Mouse (Mus musculus): Measurements from ENCODE around the gene Ksr1. TPM values are rescaled to one million over a fixed set of nuclear protein-coding genes. Genes with fewer than 3 reads are reported as not detected.

Gene Ksr1
- polyA plus RNA-seq (2012; rRNA removed) = 14.5 and 25.0 TPM in 2 replicates

- peak; percentile 87 for TF ChIP-seq POLR2A (IDR thresholded peaks at IDR 0.05; ENCODE audit: low read depth, low read length)
- no peak for TF ChIP-seq CTCF (IDR thresholded peaks at IDR 0.05; ENCODE audit: extremely low read depth, insufficient read depth, insufficient read length, insufficient replicate concordance)
- 2% methylated on average over 42 of the region's 42 CpGs for WGBS
- peak within 1 kb of the TSS; percentile 72 for H3K4me3 ChIP-seq (ENCODE audit: extremely low read depth, insufficient read depth, insufficient read length)
- peak within 1 kb of the TSS; percentile 73 for H3K27ac ChIP-seq (ENCODE audit: insufficient read depth, low read length)
- H3K27me3 ChIP-seq (ENCODE audit: control insufficient read depth, insufficient read depth, low read length) = no peaks in the 10 kb centered on the region
- peak; percentile 73 to 94 for DNase-seq (ENCODE audit: low read depth in 1 of 2, low spot score in 2 of 2)
- H3K36me3 ChIP-seq (ENCODE audit: control insufficient read depth, insufficient read depth, low read length) = no peaks in the 10 kb centered on the region
- peaks cover 9% of the 10 kb centered on the region; the same call in 1 of the 2 replicates for H3K4me1 ChIP-seq (ENCODE audit: control insufficient read depth, insufficient read depth, insufficient read length)
Observed at GRCm38 (mm10) chr11:79146331-79146767, at the start of gene Ksr1. Gene Ksr1 (minus strand): TSS chr11:79146407.

GRCm38 (mm10) chr11:79192176-79192575 lies 46.0 kb upstream of the Ksr1 start:
- H3K36me3 ChIP-seq (ENCODE audit: control insufficient read depth, insufficient read depth, low read length) = no peaks in the 10 kb centered on the region
- TF ChIP-seq POLR2A (IDR thresholded peaks at IDR 0.05; ENCODE audit: low read depth, low read length) (no peak), CTCF (IDR thresholded peaks at IDR 0.05; ENCODE audit: extremely low read depth, insufficient read depth, insufficient read length, insufficient replicate concordance) (peak; percentile 33; the same call in 1 of the 2 replicates)
- DNase-seq (ENCODE audit: low read depth in 1 of 2, low spot score in 2 of 2) = peak; percentile 31 to 32
- WGBS = 95% methylated on average over 1 of the region's 1 CpGs
- no peak overlapping the region for H3K4me3 ChIP-seq (ENCODE audit: extremely low read depth, insufficient read depth, insufficient read length)
- H3K27me3 ChIP-seq (ENCODE audit: control insufficient read depth, insufficient read depth, low read length) = no peaks in the 10 kb centered on the region
- H3K4me1 ChIP-seq (ENCODE audit: control insufficient read depth, insufficient read depth, insufficient read length) = peaks cover 5% of the 10 kb centered on the region; the same call in 1 of the 2 replicates
- no peak overlapping the region for H3K27ac ChIP-seq (ENCODE audit: insufficient read depth, low read length)

- WGBS = 92% methylated on average over 4 of the region's 4 CpGs
- DNase-seq (ENCODE audit: low read depth in 1 of 2, low spot score in 2 of 2) = no peak
- Histone ChIP-seq H3K4me3 (ENCODE audit: extremely low read depth, insufficient read depth, insufficient read length) (no peak overlapping the region), H3K36me3 (ENCODE audit: control insufficient read depth, insufficient read depth, low read length) (no peaks in the 10 kb centered on the region), H3K4me1 (ENCODE audit: control insufficient read depth, insufficient read depth, insufficient read length) (no peaks in the 10 kb centered on the region), H3K27ac (ENCODE audit: insufficient read depth, low read length) (no peak overlapping the region), H3K27me3 (ENCODE audit: control insufficient read depth, insufficient read depth, low read length) (no peaks in the 10 kb centered on the region)
- TF ChIP-seq POLR2A (IDR thresholded peaks at IDR 0.05; ENCODE audit: low read depth, low read length) (no peak), CTCF (IDR thresholded peaks at IDR 0.05; ENCODE audit: extremely low read depth, insufficient read depth, insufficient read length, insufficient replicate concordance) (no peak)
Observed at GRCm38 (mm10) chr11:79191214-79191613, 45.0 kb upstream of the Ksr1 start.

GRCm38 (mm10) chr11:79190257-79190656 lies 44.0 kb upstream of the Ksr1 start:
- H3K4me1 ChIP-seq (ENCODE audit: control insufficient read depth, insufficient read depth, insufficient read length) = no peaks in the 10 kb centered on the region
- TF ChIP-seq POLR2A (IDR thresholded peaks at IDR 0.05; ENCODE audit: low read depth, low read length) (no peak), CTCF (IDR thresholded peaks at IDR 0.05; ENCODE audit: extremely low read depth, insufficient read depth, insufficient read length, insufficient replicate concordance) (no peak)
- no peaks in the 10 kb centered on the region for H3K27me3 ChIP-seq (ENCODE audit: control insufficient read depth, insufficient read depth, low read length)
- WGBS = 93% methylated on average over 2 of the region's 2 CpGs
- H3K36me3 ChIP-seq (ENCODE audit: control insufficient read depth, insufficient read depth, low read length) = no peaks in the 10 kb centered on the region
- no peak overlapping the region for H3K4me3 ChIP-seq (ENCODE audit: extremely low read depth, insufficient read depth, insufficient read length)
- no peak overlapping the region for H3K27ac ChIP-seq (ENCODE audit: insufficient read depth, low read length)
- DNase-seq (ENCODE audit: low read depth in 1 of 2, low spot score in 2 of 2) = no peak

GRCm38 (mm10) chr11:79188176-79188575 lies 42.0 kb upstream of the Ksr1 start:
- WGBS = 86% methylated on average over 6 of the region's 6 CpGs

GRCm38 (mm10) chr11:79187291-79187690 lies 41.1 kb upstream of the Ksr1 start:
- 73% methylated on average over 4 of the region's 4 CpGs for WGBS
- TF ChIP-seq POLR2A (IDR thresholded peaks at IDR 0.05; ENCODE audit: low read depth, low read length) (no peak), CTCF (IDR thresholded peaks at IDR 0.05; ENCODE audit: extremely low read depth, insufficient read depth, insufficient read length, insufficient replicate concordance) (no peak)
- DNase-seq (ENCODE audit: low read depth in 1 of 2, low spot score in 2 of 2) = no peak
- Histone ChIP-seq H3K27ac (ENCODE audit: insufficient read depth, low read length) (no peak overlapping the region), H3K4me3 (ENCODE audit: extremely low read depth, insufficient read depth, insufficient read length) (no peak overlapping the region), H3K4me1 (ENCODE audit: control insufficient read depth, insufficient read depth, insufficient read length) (no peaks in the 10 kb centered on the region), H3K36me3 (ENCODE audit: control insufficient read depth, insufficient read depth, low read length) (no peaks in the 10 kb centered on the region), H3K27me3 (ENCODE audit: control insufficient read depth, insufficient read depth, low read length) (no peaks in the 10 kb centered on the region)

More at GRCm38 (mm10) chr11:79188176-79188575, 42.0 kb upstream of the Ksr1 start:
- H3K36me3 ChIP-seq (ENCODE audit: control insufficient read depth, insufficient read depth, low read length) = no peaks in the 10 kb centered on the region
- TF ChIP-seq CTCF (IDR thresholded peaks at IDR 0.05; ENCODE audit: extremely low read depth, insufficient read depth, insufficient read length, insufficient replicate concordance) (no peak), POLR2A (IDR thresholded peaks at IDR 0.05; ENCODE audit: low read depth, low read length) (no peak)
- no peaks in the 10 kb centered on the region for H3K27me3 ChIP-seq (ENCODE audit: control insufficient read depth, insufficient read depth, low read length)
- no peak overlapping the region for H3K4me3 ChIP-seq (ENCODE audit: extremely low read depth, insufficient read depth, insufficient read length)
- no peaks in the 10 kb centered on the region for H3K4me1 ChIP-seq (ENCODE audit: control insufficient read depth, insufficient read depth, insufficient read length)
- no peak for DNase-seq (ENCODE audit: low read depth in 1 of 2, low spot score in 2 of 2)
- H3K27ac ChIP-seq (ENCODE audit: insufficient read depth, low read length) = no peak overlapping the region

GRCm38 (mm10) chr11:79185683-79186082 lies 39.5 kb upstream of the Ksr1 start:
- Histone ChIP-seq H3K4me3 (ENCODE audit: extremely low read depth, insufficient read depth, insufficient read length) (no peak overlapping the region), H3K27me3 (ENCODE audit: control insufficient read depth, insufficient read depth, low read length) (no peaks in the 10 kb centered on the region), H3K27ac (ENCODE audit: insufficient read depth, low read length) (no peak overlapping the region), H3K4me1 (ENCODE audit: control insufficient read depth, insufficient read depth, insufficient read length) (no peaks in the 10 kb centered on the region), H3K36me3 (ENCODE audit: control insufficient read depth, insufficient read depth, low read length) (no peaks in the 10 kb centered on the region)
- DNase-seq (ENCODE audit: low read depth in 1 of 2, low spot score in 2 of 2) = no peak
- TF ChIP-seq POLR2A (IDR thresholded peaks at IDR 0.05; ENCODE audit: low read depth, low read length) (no peak), CTCF (IDR thresholded peaks at IDR 0.05; ENCODE audit: extremely low read depth, insufficient read depth, insufficient read length, insufficient replicate concordance) (no peak)
- 76% methylated on average over 6 of the region's 6 CpGs for WGBS
